Mouse (Mus musculus) right cerebral cortex, adult 18-20 months (tissue): ENCODE data around the gene Golm1.

ENCODE experiments used
- DNase-seq: peaks from one replicate; pipeline ENCODE4 v3.0.0; 2022; ENCODE audit warnings: mixed read lengths

The Golm1 gene

DNA sequence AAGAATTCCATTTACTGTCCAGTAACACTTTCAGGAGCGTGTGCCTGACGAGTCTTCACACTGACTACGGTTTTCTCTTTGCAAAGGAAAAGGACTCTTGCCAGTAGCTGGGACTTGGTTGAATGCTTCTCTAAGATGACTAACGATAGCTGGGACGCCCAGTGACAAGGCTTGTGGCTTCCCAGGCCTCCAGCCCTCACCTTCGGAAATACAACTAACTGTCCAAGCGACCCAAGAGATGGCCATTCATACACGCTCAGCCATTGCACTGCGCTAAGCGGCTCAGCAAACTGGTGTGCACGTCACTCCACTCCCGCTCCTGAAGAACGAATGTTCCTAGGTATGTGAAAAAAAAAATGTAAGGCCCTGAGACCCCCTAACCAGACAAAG lies 855 bp downstream of the Golm1 start:
- DNase-seq, result no peak

GRCm38 (mm10) chr13:59674215-59674614 lies 1.4 kb downstream of the Golm1 start:
- no peak for DNase-seq

GRCm38 (mm10) chr13:59673597-59673996 lies 2.0 kb downstream of the Golm1 start:
- no peak for DNase-seq

GRCm38 (mm10) chr13:59672248-59672647 lies 3.4 kb downstream of the Golm1 start:
- DNase-seq, result no peak

DNA sequence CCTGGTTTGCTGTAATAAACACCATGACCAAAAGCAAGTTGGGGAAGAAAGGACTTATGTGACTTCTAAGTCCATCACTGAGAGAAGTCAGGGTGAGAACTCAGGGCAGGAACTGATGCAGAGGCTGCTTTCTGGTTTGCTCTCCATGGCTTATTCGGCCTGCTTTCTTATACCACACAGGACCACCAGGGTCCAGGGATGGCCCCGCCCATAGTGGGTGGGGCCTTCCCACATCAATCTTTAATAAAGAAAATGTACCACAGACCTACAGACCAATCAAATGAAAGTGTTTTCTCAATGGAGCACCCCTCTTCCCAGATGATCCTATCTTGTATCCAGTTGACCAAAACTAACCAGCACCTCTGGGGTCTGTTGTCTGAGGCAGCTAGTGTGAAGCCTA lies 4.1 kb downstream of the Golm1 start:
- DNase-seq, result no peak

DNA sequence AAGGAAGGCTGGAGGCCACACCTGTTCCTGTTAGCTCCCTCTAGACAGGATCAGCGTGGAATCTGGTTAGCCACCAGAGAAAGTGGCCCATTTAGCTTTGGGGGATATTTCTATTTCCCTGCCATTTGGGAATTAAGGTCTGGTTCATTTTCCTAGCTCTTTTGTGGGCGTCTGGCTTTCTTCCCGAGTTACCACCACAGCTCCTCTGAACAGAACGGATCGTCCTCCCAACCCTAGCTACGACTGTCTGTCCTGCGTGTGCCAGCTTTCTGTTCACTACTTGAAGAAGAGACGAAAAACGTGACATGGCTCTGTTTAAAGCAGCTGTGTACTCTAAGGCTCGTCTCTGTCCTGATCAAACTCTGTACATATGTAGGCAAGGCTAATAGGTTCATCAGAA lies 5.7 kb downstream of the Golm1 start:
- peak; percentile 71 for DNase-seq

GRCm38 (mm10) chr13:59668501-59669093 lies 7.0 kb downstream of the Golm1 start:
- DNase-seq, result no peak

DNA sequence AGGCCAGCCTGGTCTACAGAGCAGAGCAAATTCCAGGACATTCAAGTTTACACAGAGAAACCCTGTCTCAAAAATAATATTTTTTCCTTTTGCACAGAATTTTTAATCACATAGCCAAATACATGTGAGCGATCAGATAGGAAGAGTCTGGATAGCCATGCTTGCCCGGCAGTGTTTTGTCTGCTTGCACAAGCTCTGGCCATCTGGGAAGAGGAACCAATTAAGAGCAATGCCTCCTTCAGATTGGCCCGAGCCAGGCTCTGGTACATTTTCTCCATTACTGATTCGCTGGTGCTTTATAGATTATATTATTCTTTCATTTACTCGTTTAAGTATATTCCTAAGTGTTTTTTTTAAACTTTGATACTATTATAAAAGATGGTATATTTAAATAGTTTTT lies 7.8 kb downstream of the Golm1 start:
- DNase-seq, result no peak

GRCm38 (mm10) chr13:59663939-59664712 lies 11.5 kb downstream of the Golm1 start:
- DNase-seq, result no peak

GRCm38 (mm10) chr13:59661966-59662365 lies 13.6 kb downstream of the Golm1 start:
- no peak for DNase-seq

DNA sequence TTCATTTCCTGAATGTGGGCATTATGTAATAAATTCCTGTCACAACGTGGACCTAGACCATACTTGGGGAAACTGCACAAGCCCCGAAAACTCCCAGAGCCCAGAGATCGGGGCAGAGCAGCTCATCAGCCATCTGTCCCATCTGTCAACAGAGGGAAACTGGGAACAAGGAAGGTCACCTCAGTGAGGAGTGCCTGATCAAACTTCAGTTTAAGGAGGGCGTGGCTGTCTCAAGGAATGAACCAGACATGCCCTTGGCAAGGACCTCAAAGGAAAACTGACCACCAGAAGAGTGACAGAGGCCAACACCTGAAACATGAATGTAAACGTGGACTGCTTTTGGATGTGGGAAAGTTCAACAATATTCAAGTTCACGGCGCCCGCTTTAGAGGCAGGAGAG lies 14.2 kb downstream of the Golm1 start:
- DNase-seq, result no peak

GRCm38 (mm10) chr13:59660371-59660770 lies 15.2 kb downstream of the Golm1 start:
- DNase-seq, result no peak

DNA sequence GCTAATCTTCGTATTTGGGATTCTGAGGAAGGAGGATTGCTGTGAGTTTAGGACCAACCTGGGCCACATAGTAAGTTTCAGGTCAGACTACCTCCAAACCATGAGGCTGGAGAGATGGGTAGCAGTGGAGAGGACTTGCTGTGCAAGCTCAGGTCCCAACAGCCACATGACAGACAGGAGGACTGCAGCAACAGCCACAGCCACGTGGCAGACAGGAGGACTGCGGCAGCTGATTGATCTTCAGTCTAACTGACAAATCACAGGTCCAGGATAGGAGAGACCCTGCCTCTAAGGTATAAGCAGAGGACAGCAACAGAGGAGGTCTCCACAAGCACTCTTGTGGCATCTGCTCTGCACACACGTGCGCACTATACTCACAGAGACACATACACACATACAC lies 17.8 kb downstream of the Golm1 start:
- DNase-seq, result no peak

GRCm38 (mm10) chr13:59656975-59657388 lies 18.6 kb downstream of the Golm1 start:
- DNase-seq, result no peak

DNA sequence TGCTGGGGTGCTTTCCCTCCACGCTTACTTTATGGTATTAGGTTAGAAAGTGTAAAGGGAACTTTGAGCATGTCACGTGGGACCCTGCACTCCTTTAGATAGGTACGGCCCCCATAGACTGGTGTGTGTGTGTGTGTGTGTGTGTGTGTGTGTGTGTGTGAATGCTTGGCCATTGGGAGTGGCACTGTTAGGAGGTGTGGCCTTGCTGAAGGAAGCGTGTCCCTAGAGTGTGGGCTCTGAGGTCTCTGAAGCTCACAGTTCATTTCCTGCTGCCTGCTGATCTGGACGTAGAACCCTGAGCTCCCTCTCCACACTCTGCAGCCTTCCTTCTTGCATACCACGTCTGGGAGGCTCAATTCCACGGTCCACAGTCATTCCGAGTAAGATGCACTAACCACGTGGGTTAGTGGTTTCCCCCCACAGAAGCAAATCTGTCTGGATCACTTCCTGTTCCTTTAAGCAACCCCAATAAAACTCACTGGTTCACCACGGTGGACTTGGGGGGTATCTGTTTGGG lies 19.2 kb downstream of the Golm1 start:
- no peak for DNase-seq

DNA sequence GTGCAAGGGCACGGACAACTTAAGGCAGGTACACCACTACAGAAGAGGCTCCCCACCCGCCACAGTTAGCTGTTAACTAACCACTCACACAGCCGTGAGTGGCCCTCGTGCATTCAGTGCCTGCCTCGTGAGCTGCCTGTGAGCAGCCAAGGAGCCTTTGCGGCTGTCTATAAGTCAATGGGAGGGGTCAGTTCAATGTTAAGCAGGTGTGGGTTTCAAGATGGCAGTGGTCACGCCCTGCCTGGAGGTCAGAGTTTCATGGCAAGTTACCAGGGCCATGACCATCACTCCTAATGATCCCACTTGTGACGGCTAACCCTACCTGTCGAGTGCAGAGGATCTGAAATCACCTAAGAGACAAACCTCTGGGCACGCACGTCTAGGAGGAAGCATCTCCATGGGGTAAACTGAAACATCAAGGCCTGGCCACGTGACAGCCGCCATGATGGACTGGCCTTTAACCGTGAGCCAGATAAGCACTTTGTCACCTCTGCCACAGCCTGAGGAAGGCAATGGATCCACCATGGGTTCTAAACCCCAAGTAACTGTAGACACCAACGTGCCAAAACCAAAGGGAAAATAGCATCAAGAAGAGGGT lies 19.8 kb downstream of the Golm1 start:
- no peak for DNase-seq

DNA sequence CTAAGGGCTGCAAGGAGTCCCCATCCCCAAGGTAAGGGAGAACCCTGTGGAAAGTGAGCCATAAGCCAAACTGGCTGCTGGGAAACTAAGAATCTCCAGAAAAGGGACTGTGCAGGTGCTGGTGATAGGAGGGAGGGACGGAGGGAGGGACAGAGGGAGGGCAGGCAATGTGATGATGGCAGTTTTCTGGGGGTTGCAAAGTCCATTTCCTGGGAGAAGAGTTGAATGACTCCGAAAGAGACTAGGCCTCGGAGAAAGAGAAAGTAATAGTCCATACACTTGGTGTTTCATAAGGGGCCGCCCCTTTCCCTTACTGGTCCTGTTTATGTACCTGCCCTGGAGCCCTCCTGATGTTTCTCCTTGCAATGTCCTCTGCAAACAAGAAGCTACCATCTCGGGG lies 21.1 kb downstream of the Golm1 start:
- no peak for DNase-seq

GRCm38 (mm10) chr13:59653136-59653535 lies 22.5 kb downstream of the Golm1 start:
- DNase-seq, result no peak

- no peak for DNase-seq
Observed at GRCm38 (mm10) chr13:59652651-59653050, 23.0 kb downstream of the Golm1 start.

GRCm38 (mm10) chr13:59649781-59650180 lies 25.8 kb downstream of the Golm1 start:
- DNase-seq, result no peak

DNA sequence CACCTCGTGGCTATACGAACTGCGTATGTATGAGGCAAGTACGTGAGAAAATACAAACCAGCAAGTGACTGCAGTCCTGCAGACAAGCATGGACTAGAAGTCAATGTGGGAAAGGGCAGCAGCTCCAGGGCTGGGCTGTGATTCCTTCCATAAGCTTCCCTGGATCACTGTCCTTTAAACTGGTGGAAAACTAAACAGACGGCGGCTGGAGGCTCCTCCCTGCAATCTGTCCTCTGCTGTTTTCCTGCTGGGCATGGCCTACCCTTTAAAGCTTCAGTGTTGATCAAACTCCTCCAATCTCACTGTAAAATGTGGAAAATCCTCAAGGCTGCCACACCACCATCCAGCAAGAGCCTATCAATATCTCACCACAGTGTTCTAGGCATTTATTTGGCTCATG lies 27.0 kb downstream of the Golm1 start:
- no peak for DNase-seq

DNA sequence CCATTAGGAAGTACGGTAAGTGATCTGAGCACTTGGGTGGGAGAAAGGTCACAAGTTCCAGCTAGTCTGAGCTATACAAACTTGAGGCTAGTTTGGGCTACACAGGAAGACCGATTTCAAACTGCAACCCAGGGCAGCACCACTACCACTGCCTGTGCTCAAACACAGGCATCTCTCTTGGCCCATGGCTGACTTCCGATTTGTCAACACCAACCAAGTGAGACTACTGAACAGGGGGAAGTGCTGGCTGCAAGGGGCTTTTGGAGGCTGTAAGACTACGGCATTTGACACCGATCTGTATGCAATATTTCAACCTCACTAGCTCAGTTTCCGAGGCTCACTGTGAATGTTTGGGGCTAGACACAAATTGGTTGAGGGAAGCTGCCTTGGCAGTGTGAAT lies 28.1 kb downstream of the Golm1 start:
- DNase-seq, result no peak

- DNase-seq, result peak; percentile 58
Observed at GRCm38 (mm10) chr13:59646674-59647244, 28.9 kb downstream of the Golm1 start.

- no peak for DNase-seq
Observed at GRCm38 (mm10) chr13:59645491-59645890, 30.1 kb downstream of the Golm1 start.
